23 mouse cellular contexts compared by ENCODE assay signal in genomic region chr17:26983382-26983781, GRCm38 (mm10). TPM values are rescaled to one million over a fixed set of nuclear protein-coding genes. Genes with fewer than 3 reads are reported as not detected.
DNase-seq lines count a peak whose midpoint lies in the region; ATAC-seq and TF ChIP-seq lines count a peak whose summit lies in the region.
"Had no signal": no experiment of that assay in that cellular context is flagged by ENCODE, and none has a peak within 500 bp of the region (broad histone marks: within the 10 kb centered on the region; RNA-seq: fewer than 3 reads in every experiment).

No protein-coding gene starts in this region.

- no peak overlapping the region for H3K4me3 ChIP-seq in heart, embryonic 11.5 days (ENCODE audit: low read depth, low read length)
- no peak overlapping the region for H3K4me3 ChIP-seq in heart, adult 2 months
- H3K4me3 ChIP-seq: embryonic facial prominence, embryonic 10.5 days; embryonic facial prominence, embryonic 12.5 days; forebrain, embryonic 13.5 days; forebrain, embryonic 15.5 days had no signal

- H3K4me2 ChIP-seq in heart, embryonic 11.5 days, result no peak overlapping the region
- H3K4me2 ChIP-seq: embryonic facial prominence, embryonic 12.5 days; forebrain, embryonic 13.5 days; forebrain, embryonic 15.5 days had no signal

- no peak for TF ChIP-seq POLR2A in heart, adult 2 months (IDR thresholded peaks at IDR 0.05; ENCODE audit: insufficient read depth, low read depth, low read length)

- no peaks in the 10 kb centered on the region for H3K4me1 ChIP-seq in heart, embryonic 11.5 days (ENCODE audit: control insufficient read depth, insufficient read depth, low read length)
- no peaks in the 10 kb centered on the region for H3K4me1 ChIP-seq in heart, adult 2 months (ENCODE audit: control insufficient read depth, insufficient read depth, low read length)
- H3K4me1 ChIP-seq: embryonic facial prominence, embryonic 10.5 days; embryonic facial prominence, embryonic 12.5 days; forebrain, embryonic 13.5 days had no signal

- H3K9ac ChIP-seq in heart, embryonic 11.5 days (ENCODE audit: low read depth, low read length), result no peak overlapping the region
- no peak overlapping the region for H3K9ac ChIP-seq in heart, adult 2 months (ENCODE audit: low read depth, low read length)
- H3K9ac ChIP-seq: embryonic facial prominence, embryonic 12.5 days; forebrain, embryonic 13.5 days; forebrain, embryonic 15.5 days had no signal

- H3K27me3 ChIP-seq in heart, embryonic 11.5 days (ENCODE audit: control insufficient read depth, insufficient read depth, low read length), result no peaks in the 10 kb centered on the region
- H3K27me3 ChIP-seq in heart, adult 2 months (ENCODE audit: control insufficient read depth, insufficient read depth, low read length), result no peaks in the 10 kb centered on the region
- H3K27me3 ChIP-seq: CH12.LX; embryonic facial prominence, embryonic 12.5 days; forebrain, embryonic 13.5 days; forebrain, embryonic 15.5 days; Patski had no signal

- intact Hi-C loops in heart, postnatal 10 days (cut with DNase I), result no loop called here
- intact Hi-C loops in heart, adult 2 months (cut with DNase I), result no loop called here

- no peak overlapping the region for H3K27ac ChIP-seq in heart, embryonic 11.5 days (ENCODE audit: low read depth, low read length)
- no peak overlapping the region for H3K27ac ChIP-seq in heart, adult 2 months
- H3K27ac ChIP-seq: embryonic facial prominence, embryonic 10.5 days; embryonic facial prominence, embryonic 12.5 days; forebrain, embryonic 13.5 days; forebrain, embryonic 15.5 days had no signal

- 92% methylated on average over 4 of the region's 4 CpGs for WGBS in heart, embryonic 11.5 days (ENCODE audit: insufficient replicate concordance)
- 75% methylated on average over 4 of the region's 4 CpGs for WGBS in heart, adult 2 months

- ATAC-seq in heart, embryonic 11.5 days (replicated peaks; ENCODE audit: insufficient number of reproducible peaks, low FRiP score, low TSS enrichment), result no peak
- ATAC-seq: activated CD4-positive, CD25-positive, alpha-beta regulatory T cell, adult 4 months; CD4-positive, CD25-positive, alpha-beta regulatory T cell, adult 4 months; forebrain, embryonic 13.5 days; forebrain, embryonic 15.5 days; Patski had no signal

- TF ChIP-seq CTCF in heart, adult 2 months (IDR thresholded peaks at IDR 0.05), result no peak

- no peak for TF ChIP-seq EP300 in heart, adult 2 months (IDR thresholded peaks at IDR 0.05; ENCODE audit: insufficient read depth, low read depth, low read length)

- H3K79me2 ChIP-seq in heart, adult 2 months (replicated peaks; ENCODE audit: control insufficient read depth, insufficient read depth, low read length), result no peaks in the 10 kb centered on the region

- H3K9me3 ChIP-seq in heart, embryonic 11.5 days (replicated peaks; ENCODE audit: control insufficient read depth, low read length), result no peaks in the 10 kb centered on the region
- H3K9me3 ChIP-seq: embryonic facial prominence, embryonic 12.5 days; forebrain, embryonic 13.5 days; forebrain, embryonic 15.5 days; G1E had no signal

- peak; percentile 35 to 53 for DNase-seq in heart, adult 18-20 months
- DNase-seq in heart, postnatal 10 days, result peak; percentile 45 to 46
- DNase-seq in heart, adult 2 months, result no peak
- peak; percentile 53 for DNase-seq in kidney, postnatal 10 days
- DNase-seq in kidney, adult 9 months, result no peak
- DNase-seq: adrenal gland, adult 8-10 months; adrenal gland, postnatal 14 days; adrenal gland, postnatal 36 days; cerebellum, adult 11-12 months; cerebellum, adult 2 months; cerebellum, adult 9-10 months; cerebellum, postnatal 10 days; cerebellum, postnatal 25 days had no signal

- H3K36me3 ChIP-seq in heart, embryonic 11.5 days (ENCODE audit: control insufficient read depth, insufficient read depth, low read length), result no peaks in the 10 kb centered on the region
- H3K36me3 ChIP-seq in heart, adult 2 months (ENCODE audit: control insufficient read depth, insufficient read depth, low read length), result no peaks in the 10 kb centered on the region

RNA-seq across cellular contexts. Expression of gene Zbtb9, which starts 10.4 kb away (rescaled TPM):
- 1 to 10 TPM; 2.6 to 3.7 TPM for total RNA-seq in heart, adult 18-20 months (2021)
- 6.8 and 7.9 TPM in 2 replicates for polyA plus RNA-seq in heart, embryonic 11.5 days (2014; fragmentation: Nextera tagmentation; extraction: Ambion mirVana)
- 1 to 10 TPM; 2.7 to 4.9 TPM for total RNA-seq in heart, postnatal 10 days (2021)
- total RNA-seq in heart, adult 2 months (2021), result 1 to 10 TPM; 1.5 to 3.5 TPM
- 2.4 and 2.8 TPM in 2 replicates for polyA plus RNA-seq in heart, adult 2 months (2012; rRNA removed)

RNA-seq across cellular contexts. Expression of gene Syngap1, which starts 42.3 kb away (rescaled TPM):
- 1 to 10 TPM; 3.6 to 5.5 TPM for total RNA-seq in heart, adult 18-20 months (2021)
- 2.9 and 3.7 TPM in 2 replicates for polyA plus RNA-seq in heart, embryonic 11.5 days (2014; fragmentation: Nextera tagmentation; extraction: Ambion mirVana)
- total RNA-seq in heart, postnatal 10 days (2021), result 10 to 100 TPM in 1 of 2 experiments, 1 to 10 TPM in 1; 9.3 to 10.8 TPM
- 1 to 10 TPM; 4.1 to 4.2 TPM for total RNA-seq in heart, adult 2 months (2021)
- 6.7 and 9.0 TPM in 2 replicates for polyA plus RNA-seq in heart, adult 2 months (2012; rRNA removed)
- polyA plus RNA-seq: activated CD4-positive, CD25-positive, alpha-beta regulatory T cell, adult 4 months; CD4-positive, CD25-positive, alpha-beta regulatory T cell, adult 4 months had no signal

RNA-seq across cellular contexts. Expression of gene Cuta, which starts 44.0 kb away (rescaled TPM):
- 100 to 1,000 TPM in 1 of 2 experiments, 10 to 100 TPM in 1; 93.2 to 100 TPM for total RNA-seq in heart, adult 18-20 months (2021)
- polyA plus RNA-seq in heart, embryonic 11.5 days (2014; fragmentation: Nextera tagmentation; extraction: Ambion mirVana), result 134 and 145 TPM in 2 replicates
- total RNA-seq in heart, postnatal 10 days (2021), result 100 to 1,000 TPM; 102 to 105 TPM
- 10 to 100 TPM; 78.6 to 94.2 TPM for total RNA-seq in heart, adult 2 months (2021)
- polyA plus RNA-seq in heart, adult 2 months (2012; rRNA removed), result 85.1 and 96.6 TPM in 2 replicates

RNA-seq across cellular contexts. Expression of gene Bak1, which starts 45.4 kb away (rescaled TPM):
- 10 to 100 TPM; 14.9 to 16.4 TPM for total RNA-seq in heart, adult 18-20 months (2021)
- 11.0 and 11.4 TPM in 2 replicates for polyA plus RNA-seq in heart, embryonic 11.5 days (2014; fragmentation: Nextera tagmentation; extraction: Ambion mirVana)
- 10 to 100 TPM; 40.4 to 43.2 TPM for total RNA-seq in heart, postnatal 10 days (2021)
- total RNA-seq in heart, adult 2 months (2021), result 10 to 100 TPM; 15.0 to 16.9 TPM
- polyA plus RNA-seq in heart, adult 2 months (2012; rRNA removed), result 35.0 and 35.9 TPM in 2 replicates

RNA-seq across cellular contexts. Expression of gene Phf1, which starts 50.5 kb away (rescaled TPM):
- total RNA-seq in heart, adult 18-20 months (2021), result 10 to 100 TPM; 15.3 to 16.5 TPM
- polyA plus RNA-seq in heart, embryonic 11.5 days (2014; fragmentation: Nextera tagmentation; extraction: Ambion mirVana), result 5.7 and 5.9 TPM in 2 replicates
- 10 to 100 TPM; 10.1 to 12.4 TPM for total RNA-seq in heart, postnatal 10 days (2021)
- total RNA-seq in heart, adult 2 months (2021), result 10 to 100 TPM; 17.8 to 18.1 TPM
- polyA plus RNA-seq in heart, adult 2 months (2012; rRNA removed), result 35.3 and 36.8 TPM in 2 replicates

Comparison
In these comparisons a context has a peak if more than half of its experiments do, and no peak if none do; other contexts are left out.
1. DNase-seq: peak in heart, adult 18-20 months (2 of 2), heart, postnatal 10 days (2 of 2) and kidney, postnatal 10 days (single experiment); none in heart, adult 2 months (0 of 2) and kidney, adult 9 months (single experiment).